Mouse (Mus musculus) heart, embryonic 14.5 days (tissue): ENCODE results near the gene Chchd3. TPM values are rescaled to one million over a fixed set of nuclear protein-coding genes. Genes with fewer than 3 reads are reported as not detected.

ENCODE experiments used
- ATAC-seq: fragments of 200-750 bp; cut with Nextera tagmentation; 2 replicates; pipeline ENCODE4 v1.8.0; 2017; ENCODE audit warnings: low read depth, moderate TSS enrichment; ENCODE audit not compliant: insufficient number of reproducible peaks, insufficient read depth, low FRiP score
- H3K27ac ChIP-seq, 2 experiments: fragments of 200-500 bp in 1 of 2; fragments of 300-500 bp in 1 of 2; sonication (generic) in 1 of 2; replicated peaks in 1 of 2; 2 replicates each; pipeline ENCODE4 v1.5.1; 2012 to 2014; ENCODE audit warnings: low read depth in 2 of 2, low read length in 2 of 2, control low read depth in 1 of 2, mild to moderate bottlenecking in 1 of 2, mixed read lengths in 1 of 2; ENCODE audit not compliant: control insufficient read depth in 1 of 2, insufficient read depth in 1 of 2
- H3K27me3 ChIP-seq: fragments of 300-500 bp; sonication (generic); 2 replicates; pipeline ENCODE4 v1.6.1; 2014; ENCODE audit warnings: mild to moderate bottlenecking, low read length, control low read depth; ENCODE audit not compliant: control insufficient read depth, insufficient read depth
- H3K36me3 ChIP-seq: fragments of 300-500 bp; sonication (generic); 2 replicates; pipeline ENCODE4 v1.6.1; 2014; ENCODE audit warnings: mild to moderate bottlenecking, control low read depth, low read length, mixed read lengths; ENCODE audit not compliant: control insufficient read depth, insufficient read depth
- H3K4me1 ChIP-seq, 2 experiments: fragments of 200-500 bp in 1 of 2; fragments of 300-500 bp in 1 of 2; sonication (generic) in 1 of 2; 2 replicates each; pipeline ENCODE4 v1.6.1; 2012 to 2014; ENCODE audit warnings: low read length in 2 of 2, control low read depth in 1 of 2, mixed read lengths in 1 of 2; ENCODE audit not compliant: control insufficient read depth in 2 of 2, insufficient read depth in 2 of 2
- H3K4me2 ChIP-seq: fragments of 300-500 bp; sonication (generic); 2 replicates; pipeline ENCODE4 v1.6.1; 2014; ENCODE audit warnings: mild to moderate bottlenecking, low read length
- H3K4me3 ChIP-seq, 2 experiments: fragments of 200-500 bp in 1 of 2; fragments of 300-500 bp in 1 of 2; sonication (generic) in 1 of 2; 2 replicates each; pipeline ENCODE4 v1.5.1; 2012 to 2014; ENCODE audit warnings: low read length in 2 of 2, mild to moderate bottlenecking in 2 of 2, control low read depth in 1 of 2, low read depth in 1 of 2, moderate library complexity in 1 of 2; ENCODE audit not compliant: control insufficient read depth in 1 of 2, insufficient read depth in 1 of 2
- H3K9ac ChIP-seq: fragments of 300-500 bp; sonication (generic); 2 replicates; pipeline ENCODE4 v1.6.1; 2014; ENCODE audit warnings: mild to moderate bottlenecking, low read length
- H3K9me3 ChIP-seq: fragments of 300-500 bp; sonication (generic); 2 replicates; pipeline ENCODE4 v1.6.1; 2016; ENCODE audit warnings: low read length, control low read depth; ENCODE audit not compliant: control insufficient read depth
- WGBS: fragments of 180-500 bp; shearing (Covaris S2); extraction: QIAGEN DNeasy Blood & Tissue Kit; methylation state at CpG from one replicate; pipeline ENCODE4 v1.1.7; 2014; 5-methylcytosine and 5-hydroxymethylcytosine counted together
- polyA plus RNA-seq: library from polyadenylated mRNA; unstranded; fragments of >200 nt; fragmentation: Nextera tagmentation; extraction: Ambion mirVana; gene quantifications from 2 replicates; pipeline ENCODE4 v1.2.1, GENCODE M21; 2014

Chchd3 gene
- polyA plus RNA-seq, 1 experiment from 2014 or later = 208 TPM

- Histone ChIP-seq H3K4me3 (no peak overlapping the region), H3K9me3 (no peaks in the 10 kb centered on the region), H3K9ac (no peak overlapping the region), H3K27ac (no peak overlapping the region), H3K36me3 (peaks cover 18% of the 10 kb centered on the region), H3K4me2 (no peak overlapping the region), H3K4me1 (peaks cover 0 to 1% of the 10 kb centered on the region in 2 experiments; a peak in 1 of 4 replicates), H3K27me3 (no peaks in the 10 kb centered on the region)
- 57% methylated on average over 2 of the region's 2 CpGs for WGBS
- no peak for ATAC-seq
Observed at GRCm38 (mm10) chr6:32894100-32894499, 166.0 kb downstream of the Chchd3 start.

- no peak for ATAC-seq
- 94% methylated on average over 4 of the region's 4 CpGs for WGBS
- peaks cover 18% of the 10 kb centered on the region for H3K36me3 ChIP-seq
Observed at GRCm38 (mm10) chr6:32890726-32891125, 169.3 kb downstream of the Chchd3 start.

GRCm38 (mm10) chr6:32888894-32889529, 171.0 kb downstream of the Chchd3 start:
- Histone ChIP-seq H3K27me3 (no peaks in the 10 kb centered on the region), H3K36me3 (peaks cover 18% of the 10 kb centered on the region), H3K4me1 (no peaks in the 10 kb centered on the region; a peak in 1 of 4 replicates), H3K27ac (no peak overlapping the region), H3K9ac (no peak overlapping the region), H3K4me2 (no peak overlapping the region), H3K4me3 (no peak overlapping the region), H3K9me3 (no peaks in the 10 kb centered on the region)
- ATAC-seq = no peak
- WGBS = 67% methylated on average over 4 of the region's 4 CpGs

More at GRCm38 (mm10) chr6:32890726-32891125, 169.3 kb downstream of the Chchd3 start:
- Histone ChIP-seq H3K9me3 (no peaks in the 10 kb centered on the region), H3K27me3 (no peaks in the 10 kb centered on the region), H3K4me3 (no peak overlapping the region), H3K27ac (no peak overlapping the region), H3K4me2 (no peak overlapping the region), H3K9ac (no peak overlapping the region), H3K4me1 (no peaks in the 10 kb centered on the region)

- Histone ChIP-seq H3K4me2 (no peak overlapping the region), H3K4me1 (peaks cover 3 to 4% of the 10 kb centered on the region in 2 experiments; a peak in 1 of 4 replicates), H3K9ac (no peak overlapping the region), H3K27ac (no peak overlapping the region), H3K36me3 (no peaks in the 10 kb centered on the region), H3K4me3 (no peak overlapping the region), H3K27me3 (no peaks in the 10 kb centered on the region), H3K9me3 (no peaks in the 10 kb centered on the region)
- WGBS = 54% methylated on average over 5 of the region's 5 CpGs
- ATAC-seq = no peak
Observed at GRCm38 (mm10) chr6:32878586-32878985, 181.5 kb downstream of the Chchd3 start.

- no peak overlapping the region for H3K4me2 ChIP-seq
- peaks cover 3 to 4% of the 10 kb centered on the region in 2 experiments; a peak in 1 of 4 replicates for H3K4me1 ChIP-seq
- H3K9ac ChIP-seq = no peak overlapping the region
- ATAC-seq = no peak
- 86% methylated on average over 3 of the region's 3 CpGs for WGBS
- H3K27me3 ChIP-seq = no peaks in the 10 kb centered on the region
- no peak overlapping the region for H3K27ac ChIP-seq
- H3K36me3 ChIP-seq = 0 out of 2 replicates have a peak, but pooled peaks cover 1% of the 10 kb centered on the region
- no peaks in the 10 kb centered on the region for H3K9me3 ChIP-seq
- no peak overlapping the region for H3K4me3 ChIP-seq
Observed at GRCm38 (mm10) chr6:32874176-32874575, 185.9 kb downstream of the Chchd3 start.

GRCm38 (mm10) chr6:32872805-32873204, 187.3 kb downstream of the Chchd3 start:
- H3K4me1 ChIP-seq = no peaks in the 10 kb centered on the region
- H3K27me3 ChIP-seq = no peaks in the 10 kb centered on the region
- 0 out of 2 replicates have a peak, but pooled peaks cover 5% of the 10 kb centered on the region for H3K36me3 ChIP-seq
- no peaks in the 10 kb centered on the region for H3K9me3 ChIP-seq
- no peak overlapping the region for H3K27ac ChIP-seq
- H3K9ac ChIP-seq = no peak overlapping the region
- 90% methylated on average over 2 of the region's 2 CpGs for WGBS
- H3K4me2 ChIP-seq = no peak overlapping the region
- no peak for ATAC-seq
- no peak overlapping the region for H3K4me3 ChIP-seq

GRCm38 (mm10) chr6:32850960-32851359, 209.1 kb downstream of the Chchd3 start:
- ATAC-seq = no peak
- Histone ChIP-seq H3K27ac (no peak overlapping the region), H3K27me3 (no peaks in the 10 kb centered on the region), H3K9ac (no peak overlapping the region), H3K9me3 (no peaks in the 10 kb centered on the region), H3K36me3 (peaks cover 6% of the 10 kb centered on the region; the same call in 1 of the 2 replicates), H3K4me1 (peaks cover 0 to 7% of the 10 kb centered on the region in 2 experiments; a peak in 1 of 4 replicates), H3K4me2 (no peak overlapping the region), H3K4me3 (no peak overlapping the region)
- 77% methylated on average over 4 of the region's 4 CpGs for WGBS

- H3K4me1 ChIP-seq = peaks cover 0 to 8% of the 10 kb centered on the region in 2 experiments; a peak in 1 of 4 replicates
- 77% methylated on average over 7 of the region's 7 CpGs for WGBS
- H3K27ac ChIP-seq = no peak overlapping the region
- no peak overlapping the region for H3K4me3 ChIP-seq
- no peak overlapping the region for H3K9ac ChIP-seq
- H3K36me3 ChIP-seq = peaks cover 6% of the 10 kb centered on the region; the same call in 1 of the 2 replicates
- H3K4me2 ChIP-seq = no peak overlapping the region
- H3K9me3 ChIP-seq = no peaks in the 10 kb centered on the region
- no peaks in the 10 kb centered on the region for H3K27me3 ChIP-seq
- ATAC-seq = no peak
Observed at GRCm38 (mm10) chr6:32848974-32849373, 211.1 kb downstream of the Chchd3 start.
